Mouse (Mus musculus) liver, embryonic 14.5 days (tissue): ENCODE results near the gene Stk40.

ENCODE experiments used
- CTCF ChIP-seq: IDR thresholded peaks from 2 replicates; pipeline ENCODE4 v1.5.1; 2016; ENCODE audit warnings: antibody characterized with exemption, low read depth, control low read depth
- EP300 ChIP-seq: IDR thresholded peaks from 2 replicates; pipeline ENCODE4 v1.6.1; 2016; ENCODE audit warnings: antibody characterized with exemption, low read depth

DNA sequence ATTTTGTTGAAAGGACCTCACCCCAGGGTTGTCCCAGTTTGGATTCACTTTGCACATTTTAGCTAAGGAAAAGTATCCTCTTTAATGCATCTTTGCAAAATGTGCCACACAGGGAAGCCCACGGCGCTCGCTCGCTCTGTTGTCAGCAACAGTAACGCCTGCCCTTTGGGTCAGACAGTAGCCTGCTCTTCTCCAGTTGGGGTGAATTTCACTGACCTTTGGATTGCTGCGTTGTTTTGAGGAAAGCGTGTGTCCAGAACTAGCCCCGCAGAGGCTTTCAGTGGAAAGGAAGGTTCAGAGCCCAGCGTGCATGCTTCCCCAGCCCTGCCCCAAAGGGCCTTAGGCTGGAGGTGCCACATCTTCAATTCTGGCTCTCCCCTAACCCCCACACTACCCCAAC lies 11.7 kb downstream of the Stk40 start:
- TF ChIP-seq CTCF (no peak), EP300 (no peak)
